Mouse (Mus musculus): ENCODE measurements around the gene Elp5.
A peak's percentile ranks its signal among the peaks of the same experiment; 100 is the strongest.
"Not testable (repeated sequence)": the region's sequence is repeated elsewhere in the genome, so short reads cannot be mapped to it uniquely, and the experiment has no call there.

Elp5 gene

DNA sequence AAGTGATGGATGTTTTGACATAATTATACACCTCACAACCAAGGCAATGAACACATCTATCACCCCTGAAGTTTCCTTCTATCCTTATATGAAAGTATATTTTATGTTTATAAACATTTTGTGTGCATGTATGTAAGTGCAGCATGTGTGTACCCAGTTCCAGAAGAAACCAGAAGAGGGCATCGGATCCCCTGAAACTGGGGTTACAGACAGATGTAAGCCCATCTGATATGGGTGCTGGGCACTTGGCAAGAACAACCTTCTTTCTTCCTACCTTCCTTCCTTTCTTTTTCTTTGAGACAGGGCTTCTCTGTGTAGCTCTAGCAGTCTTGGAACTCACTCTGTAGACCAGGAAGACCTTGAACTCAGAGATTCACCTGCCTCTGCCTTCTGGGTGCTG, 26.1 kb downstream of the Elp5 start:
- no peak for DNase-seq (ENCODE audit: low spot score)

DNA sequence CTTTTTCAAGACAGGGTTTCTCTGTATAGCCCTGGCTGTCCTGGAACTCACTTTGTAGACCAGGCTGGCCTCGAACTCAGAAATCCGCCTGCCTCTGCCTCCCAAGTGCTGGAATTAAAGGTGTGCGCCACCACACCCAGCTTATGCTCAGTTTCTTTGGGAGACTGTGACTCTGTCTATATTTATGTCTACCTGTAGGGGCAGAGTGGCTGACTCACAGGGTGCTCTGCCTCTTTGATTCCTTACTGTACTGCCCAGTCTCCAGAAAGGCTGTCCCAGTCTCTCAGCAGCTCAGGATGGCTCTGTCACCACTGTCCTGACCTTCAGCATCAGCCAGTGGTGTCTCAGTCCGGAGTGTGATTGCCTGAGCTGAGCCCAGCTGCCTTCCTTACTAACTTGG, 26.7 kb downstream of the Elp5 start:
- DNase-seq (ENCODE audit: low spot score), result not testable (repeated sequence)

DNA sequence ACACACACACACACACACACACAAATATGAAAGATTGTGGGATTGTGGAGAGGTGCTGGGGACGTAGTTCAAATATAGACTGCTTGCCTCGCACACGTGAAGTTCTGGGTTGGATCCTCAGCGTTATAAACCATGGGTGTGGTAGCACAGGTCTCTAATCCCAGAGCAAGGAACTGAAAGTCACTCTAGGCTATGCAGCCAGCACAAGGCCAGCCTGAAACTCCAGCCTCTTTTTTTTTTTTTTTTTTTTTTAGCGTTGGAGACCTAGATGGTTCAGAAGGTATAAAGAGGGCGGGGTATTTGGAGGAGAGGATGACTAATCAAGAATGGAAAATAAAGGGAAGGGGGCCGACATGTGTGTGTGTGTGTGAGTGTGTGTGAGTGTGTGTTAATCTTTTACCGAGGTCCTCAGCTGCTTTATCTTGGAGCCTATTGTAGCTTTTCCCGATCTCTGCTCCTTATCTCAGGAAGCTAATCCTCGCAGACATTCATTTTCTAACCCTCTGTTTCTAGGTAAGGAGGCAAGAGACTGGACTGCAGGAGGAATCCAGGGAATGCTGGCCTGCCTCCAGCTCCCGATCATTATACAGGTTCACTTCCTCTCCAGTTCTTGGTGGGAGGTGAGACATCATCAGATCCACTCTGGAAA, 28.9 kb downstream of the Elp5 start:
- DNase-seq (ENCODE audit: low spot score), result no peak

DNA sequence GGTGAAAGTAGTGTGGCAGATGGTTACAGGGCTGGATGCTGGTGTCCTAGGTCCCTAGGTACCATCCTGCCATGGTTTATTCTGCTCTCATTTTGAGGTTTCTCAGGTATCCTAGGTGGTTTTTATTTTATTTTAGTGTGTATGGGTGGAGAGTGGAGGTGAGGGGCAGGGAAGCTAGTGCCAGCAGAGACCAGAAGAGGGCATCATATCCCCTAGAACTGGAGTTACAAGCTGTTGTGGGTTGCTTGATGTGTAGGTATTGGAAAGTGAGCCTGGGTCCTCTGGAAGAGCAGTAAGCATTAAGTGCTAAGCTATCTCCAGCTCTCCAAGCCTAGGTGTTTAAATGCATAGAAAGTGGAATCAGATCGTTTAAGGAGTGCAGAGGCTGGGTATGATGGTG, 30.0 kb downstream of the Elp5 start:
- no peak for DNase-seq (ENCODE audit: low spot score)

DNA sequence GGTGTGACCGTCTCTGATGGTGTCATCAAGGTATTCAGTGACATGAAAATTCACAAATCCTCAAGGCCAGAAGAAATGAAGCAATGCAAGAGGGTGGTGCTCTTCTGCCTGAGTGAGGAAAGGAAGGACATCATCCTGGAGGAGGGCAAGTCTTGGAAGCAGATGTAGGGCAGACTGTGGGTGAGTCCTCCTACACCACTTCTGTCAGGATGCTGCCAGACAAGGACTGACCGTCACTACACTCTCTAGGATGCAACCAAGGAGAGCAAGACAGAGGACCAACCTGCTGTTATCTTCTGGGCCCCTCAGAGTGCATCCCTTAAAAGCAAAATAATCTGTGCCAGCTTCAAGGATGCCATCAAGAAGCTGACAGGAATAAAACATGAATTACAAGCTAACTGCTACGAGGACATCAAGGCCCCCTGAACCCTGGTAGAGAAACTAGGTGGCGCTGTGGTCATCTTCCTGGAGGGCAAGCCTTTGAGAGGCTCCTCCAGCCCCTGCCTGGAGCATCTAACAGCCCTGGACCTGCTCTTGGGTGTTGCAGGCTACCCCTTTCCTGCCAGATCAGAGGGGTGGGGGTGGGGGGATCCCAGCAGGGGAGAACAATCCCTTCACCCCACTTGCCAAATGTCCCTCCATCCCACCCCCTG, 31.4 kb downstream of the Elp5 start:
- DNase-seq (ENCODE audit: low spot score), result no peak

DNA sequence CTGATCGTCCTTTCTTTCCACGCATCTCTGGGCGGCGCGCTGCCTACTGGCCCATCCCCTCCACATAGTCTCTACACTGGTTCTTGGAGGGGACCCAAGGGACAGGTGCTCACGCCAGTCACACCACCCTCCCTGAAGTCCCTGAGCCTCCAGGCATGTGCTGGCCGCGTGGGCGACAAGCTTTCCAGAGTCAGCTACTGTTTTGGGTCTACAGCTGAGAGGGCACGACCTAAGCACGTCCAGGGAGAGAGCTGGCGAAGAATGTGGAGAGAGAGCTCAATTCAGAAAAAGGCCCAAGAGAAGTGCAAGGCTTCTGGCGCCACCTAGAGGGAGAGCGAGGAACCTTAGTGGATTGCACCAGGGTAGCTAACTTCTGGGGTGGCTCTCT, 33.6 kb downstream of the Elp5 start:
- DNase-seq (ENCODE audit: low spot score), result peak; percentile 91

DNA sequence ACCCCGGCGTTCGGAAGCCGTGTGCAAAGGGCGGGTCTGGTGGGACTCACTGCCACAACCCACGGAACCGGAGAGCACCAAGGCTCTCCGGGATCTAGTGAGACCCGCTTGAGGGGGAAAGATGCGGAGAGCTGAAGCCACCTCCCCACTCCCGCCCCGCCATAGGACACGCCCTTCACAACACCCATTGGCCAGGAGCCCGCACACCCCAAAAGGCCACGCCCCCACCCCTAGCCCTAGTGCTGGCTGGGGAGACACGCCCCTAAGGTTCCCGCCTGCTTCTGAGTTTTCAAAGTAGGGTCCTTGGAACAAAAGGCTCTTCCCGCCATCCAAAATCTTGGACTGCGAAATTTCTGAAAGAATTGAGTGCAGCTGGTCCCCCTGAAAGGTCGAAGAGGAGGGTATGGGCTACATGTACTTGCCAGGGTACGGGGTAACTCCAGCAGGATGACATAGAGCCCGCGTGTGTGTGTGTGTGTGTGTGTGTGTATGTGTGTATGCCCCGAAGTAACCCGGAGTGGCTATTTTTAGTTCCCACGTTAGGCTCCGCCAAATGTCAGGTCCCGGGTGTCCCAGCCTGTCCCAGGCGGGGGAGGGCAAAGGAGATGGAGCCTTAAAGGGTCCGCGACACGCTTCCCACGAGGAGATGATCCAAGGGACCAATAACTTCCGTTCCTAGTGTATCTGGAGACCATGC, 34.1 kb downstream of the Elp5 start, which contains the start of gene Slc2a4:
TSS of gene Slc2a4 (minus strand) at position 123 of the 697 bp plus-strand sequence.
- peak; percentile 96 for DNase-seq (ENCODE audit: low spot score)

DNA sequence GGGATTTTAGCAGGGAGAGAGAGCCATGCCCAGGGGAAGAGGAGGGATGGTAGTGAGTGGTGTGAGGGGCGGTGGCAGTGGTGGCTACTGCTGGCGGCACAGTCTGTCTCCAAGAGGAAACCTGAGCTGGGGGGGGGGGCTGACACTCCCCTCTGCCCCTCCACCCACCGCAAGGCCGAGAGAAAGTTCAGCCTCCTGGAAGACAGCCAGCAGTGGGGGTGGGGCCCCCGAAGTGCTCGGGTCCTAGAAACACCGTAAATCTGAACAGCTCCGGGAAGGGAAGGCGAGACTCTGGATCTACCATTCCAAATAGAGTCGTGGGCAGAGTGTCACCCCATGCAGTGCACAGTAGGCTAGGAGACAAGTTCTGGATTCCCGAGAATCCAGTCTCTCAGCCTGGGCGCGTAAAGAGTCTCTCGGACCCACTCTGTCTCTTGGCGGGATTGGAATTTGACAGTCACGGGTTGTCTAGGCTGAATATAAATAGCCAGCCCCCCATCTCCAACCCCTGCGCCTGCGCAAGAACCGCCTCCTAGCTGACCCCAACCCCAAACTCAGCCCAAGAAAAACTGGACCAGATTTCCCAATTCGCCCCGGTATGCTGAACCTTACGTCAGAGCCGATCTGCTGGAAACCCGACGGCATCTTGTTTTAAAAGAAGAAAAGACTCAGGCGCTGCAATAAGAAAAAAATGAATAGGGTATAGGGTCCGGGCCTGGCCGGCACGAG, 34.8 kb downstream of the Elp5 start:
- DNase-seq (ENCODE audit: low spot score), result peak; percentile 33

DNA sequence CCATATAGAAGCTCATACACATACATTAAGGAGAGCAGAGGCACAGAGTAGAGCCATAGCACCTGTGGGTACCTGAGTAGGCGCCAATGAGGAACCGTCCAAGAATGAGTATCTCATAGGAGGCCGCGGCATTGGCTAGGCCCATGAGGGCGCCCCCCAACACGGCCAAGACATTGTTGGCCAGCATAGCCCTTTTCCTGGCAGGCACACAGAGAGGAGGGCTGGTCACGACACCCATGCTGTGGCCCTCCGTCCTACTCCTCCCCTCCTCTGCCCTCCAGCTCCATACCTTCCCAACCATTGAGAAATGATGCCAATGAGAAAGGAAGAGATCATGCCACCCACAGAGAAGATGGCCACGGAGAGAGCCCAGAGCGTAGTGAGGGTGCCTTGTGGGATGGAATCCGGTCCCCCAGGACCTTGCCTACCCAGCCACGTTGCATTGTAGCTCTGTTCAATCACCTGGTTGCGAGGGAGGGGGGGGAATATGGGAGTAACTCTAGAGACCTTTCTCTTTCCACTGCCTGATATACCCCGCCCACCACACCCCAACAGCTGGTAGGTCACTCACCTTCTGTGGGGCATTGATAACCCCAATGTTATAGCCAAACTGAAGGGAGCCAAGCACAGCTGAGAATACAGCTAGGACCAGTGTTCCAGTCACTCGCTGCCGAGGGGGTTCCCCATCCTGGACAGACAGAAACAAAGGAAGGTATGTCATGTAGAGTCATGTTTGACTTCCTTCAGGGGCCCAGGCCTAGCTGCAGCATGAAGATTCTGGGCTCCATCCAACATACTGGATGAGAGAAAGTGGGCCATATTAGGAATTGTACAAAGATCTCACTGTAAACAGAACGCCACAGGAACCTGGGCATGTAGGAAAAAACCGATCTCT, 36.1 kb downstream of the Elp5 start:
- DNase-seq (ENCODE audit: low spot score), result peak; percentile 86

DNA sequence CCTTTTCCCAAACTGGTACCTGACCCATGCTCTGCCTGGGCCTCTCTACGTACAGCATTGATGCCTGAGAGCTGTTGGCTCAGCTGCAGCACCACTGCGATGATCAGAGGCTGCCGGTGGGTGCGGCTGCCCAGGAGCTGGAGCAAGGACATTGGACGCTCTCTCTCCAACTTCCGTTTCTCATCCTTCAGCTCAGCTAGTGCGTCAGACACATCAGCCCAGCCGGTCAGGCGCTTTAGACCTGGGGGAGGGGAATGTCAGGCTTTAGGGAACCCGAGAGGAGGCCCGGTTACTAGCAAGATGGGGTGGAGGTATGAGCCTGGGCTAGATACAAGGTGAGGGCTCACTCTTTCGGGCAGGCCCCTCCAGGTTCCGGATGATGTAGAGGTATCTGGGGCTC, 37.1 kb downstream of the Elp5 start:
- DNase-seq (ENCODE audit: low spot score), result no peak

DNA sequence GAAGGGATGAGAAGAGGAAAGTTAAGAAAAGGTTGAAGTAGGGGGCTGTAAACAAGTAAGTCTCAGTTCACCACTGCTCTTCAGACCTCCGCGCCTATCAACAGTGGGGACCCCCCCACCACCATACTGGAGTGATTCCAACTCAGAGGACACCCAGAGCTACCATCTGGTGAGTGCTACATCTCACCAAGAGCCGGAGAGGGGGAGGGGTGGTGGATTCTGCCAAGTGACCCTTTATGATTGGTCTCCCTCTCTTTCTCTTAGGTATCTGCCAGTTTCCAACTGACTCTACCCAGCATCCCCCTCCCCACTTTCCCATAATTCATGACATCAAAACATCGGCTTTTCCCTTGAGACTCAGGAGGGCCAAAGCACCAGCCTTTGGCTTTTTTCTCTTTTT, 41.4 kb downstream of the Elp5 start:
- no peak for DNase-seq (ENCODE audit: low spot score)

DNA sequence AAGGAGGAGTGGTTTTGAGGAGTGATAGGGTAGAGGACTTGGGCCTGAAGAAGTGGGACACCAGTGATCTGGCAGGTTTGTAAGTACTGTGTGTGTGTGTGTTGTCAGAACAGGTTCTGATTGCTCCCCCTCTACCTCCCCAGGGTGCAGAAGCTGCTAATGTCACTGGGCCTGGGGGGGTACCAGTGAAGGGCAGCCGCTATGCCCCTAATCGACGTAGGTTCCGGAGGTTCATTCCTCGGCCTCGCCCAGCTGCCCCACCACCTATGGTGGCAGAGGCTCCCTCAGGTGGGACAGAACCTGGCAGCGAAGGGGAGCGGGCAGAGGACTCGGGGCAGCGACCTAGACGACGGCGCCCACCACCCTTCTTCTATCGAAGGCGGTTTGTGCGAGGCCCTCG, 42.6 kb downstream of the Elp5 start:
- no peak for DNase-seq (ENCODE audit: low spot score)

DNA sequence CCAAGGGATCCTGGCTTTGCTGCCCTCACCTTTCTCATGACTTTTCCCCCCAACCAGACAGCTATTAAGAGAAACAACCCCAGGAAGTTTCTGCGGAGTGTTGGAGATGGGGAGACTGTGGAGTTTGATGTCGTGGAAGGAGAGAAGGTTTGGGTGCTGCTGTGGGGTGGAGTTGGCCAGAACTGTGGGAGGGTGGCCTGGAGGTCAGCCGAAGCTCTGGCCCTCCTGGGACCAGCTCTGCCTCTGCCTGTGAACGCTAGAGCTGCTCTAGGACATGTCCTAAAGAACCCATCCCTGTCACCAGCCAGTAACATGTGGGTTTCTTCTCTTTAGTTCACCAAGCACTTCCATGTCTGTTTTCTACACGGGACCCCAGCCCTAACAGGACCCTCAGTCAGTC, 43.1 kb downstream of the Elp5 start:
- DNase-seq (ENCODE audit: low spot score), result no peak

DNA sequence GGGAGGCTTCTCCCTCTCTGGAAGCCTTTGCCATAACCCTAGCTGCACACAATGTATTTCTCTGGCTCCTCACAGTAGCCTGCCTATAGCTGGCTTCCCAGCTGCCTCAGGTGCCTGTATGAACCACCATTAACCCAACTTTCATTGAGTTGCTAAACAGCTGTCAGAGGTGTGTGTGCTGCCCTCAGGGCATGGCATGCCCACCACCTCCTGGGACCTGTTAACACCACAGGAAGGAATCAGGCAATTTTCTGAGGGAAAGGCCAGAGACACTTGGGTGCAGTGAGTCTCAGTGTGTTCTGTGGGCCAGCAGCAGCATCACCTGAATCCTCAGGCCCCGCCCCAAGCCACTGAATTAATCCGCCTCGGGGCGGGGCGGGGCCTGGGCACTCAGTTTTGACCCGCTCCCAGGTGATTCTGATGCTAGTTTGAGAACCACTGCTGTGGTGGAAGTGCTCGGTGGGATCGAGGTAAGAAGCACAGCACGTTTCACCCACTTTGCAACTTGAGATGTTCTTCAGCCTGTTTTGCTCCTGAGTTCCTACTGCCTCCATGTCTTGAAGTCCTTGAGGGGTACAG, 43.8 kb downstream of the Elp5 start:
- no peak for DNase-seq (ENCODE audit: low spot score)

DNA sequence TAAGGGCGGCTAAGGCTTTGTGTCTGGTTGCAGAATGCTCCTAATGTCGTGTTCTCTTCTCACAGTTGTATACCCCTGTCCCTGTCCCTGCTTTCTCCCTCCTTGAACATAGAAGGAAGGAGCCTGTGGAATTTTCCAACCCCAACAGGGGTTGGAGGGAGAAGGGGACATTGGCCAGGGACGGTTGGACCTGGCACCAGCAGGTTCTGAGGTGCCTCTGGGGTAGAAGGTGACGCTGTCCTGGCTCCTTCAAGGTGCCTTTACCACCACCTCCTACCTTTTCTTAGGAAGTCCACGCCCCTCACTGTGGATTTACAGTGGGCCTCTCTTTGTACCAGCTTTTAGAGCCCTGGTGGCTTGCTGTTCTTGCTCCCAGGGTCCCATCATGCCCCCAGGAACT, 44.5 kb downstream of the Elp5 start:
- no peak for DNase-seq (ENCODE audit: low spot score)

DNA sequence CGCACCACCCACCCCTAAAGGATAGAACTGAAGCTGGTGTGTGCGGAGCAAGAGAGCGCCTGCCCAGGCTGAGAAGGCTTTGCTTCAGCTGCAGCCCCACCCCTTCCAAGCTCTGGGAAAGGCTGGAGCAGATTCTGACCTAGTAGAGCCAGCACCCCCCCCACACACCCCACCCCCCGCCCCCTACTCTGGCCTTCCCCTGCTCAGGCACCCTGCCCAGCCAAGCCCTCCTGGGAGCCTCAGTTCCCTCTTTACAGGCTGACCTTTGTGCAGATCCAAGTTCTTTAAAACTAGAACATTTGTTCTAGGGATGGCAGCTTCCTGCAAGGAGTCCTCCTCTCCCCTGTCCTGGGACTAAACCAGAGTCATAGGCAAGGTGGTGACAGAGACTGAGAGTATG, 44.9 kb downstream of the Elp5 start:
- DNase-seq (ENCODE audit: low spot score), result no peak

DNA sequence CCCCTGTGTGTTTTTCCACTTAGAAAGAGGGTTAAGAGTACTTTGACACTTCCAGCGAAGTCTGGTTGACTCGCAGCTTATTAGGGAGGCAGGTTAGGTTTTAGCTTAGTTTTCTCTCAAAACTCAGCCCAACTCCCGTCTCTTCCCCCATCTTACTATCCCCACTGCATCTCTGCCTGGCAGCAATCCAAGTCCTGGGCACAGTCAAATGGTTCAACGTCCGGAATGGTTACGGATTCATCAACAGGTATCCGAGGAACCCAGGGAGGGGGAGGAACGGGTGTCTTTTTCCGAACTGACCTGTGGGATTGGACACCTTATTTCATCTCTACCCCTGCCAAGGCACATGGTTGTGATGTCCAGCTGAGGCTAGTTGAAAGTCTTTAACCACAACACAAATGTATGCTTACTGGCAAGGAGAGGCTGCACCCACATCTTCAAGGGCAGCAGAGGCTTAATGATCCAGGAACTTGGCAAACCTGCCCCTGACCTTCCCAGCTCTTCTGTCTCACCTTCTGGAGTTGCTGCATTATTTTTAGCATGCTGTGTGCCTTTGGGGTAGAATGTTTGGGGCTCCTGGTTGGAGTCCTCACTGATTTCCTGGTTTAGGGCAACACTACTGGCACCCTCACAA, 45.5 kb downstream of the Elp5 start:
- no peak for DNase-seq (ENCODE audit: low spot score)

DNA sequence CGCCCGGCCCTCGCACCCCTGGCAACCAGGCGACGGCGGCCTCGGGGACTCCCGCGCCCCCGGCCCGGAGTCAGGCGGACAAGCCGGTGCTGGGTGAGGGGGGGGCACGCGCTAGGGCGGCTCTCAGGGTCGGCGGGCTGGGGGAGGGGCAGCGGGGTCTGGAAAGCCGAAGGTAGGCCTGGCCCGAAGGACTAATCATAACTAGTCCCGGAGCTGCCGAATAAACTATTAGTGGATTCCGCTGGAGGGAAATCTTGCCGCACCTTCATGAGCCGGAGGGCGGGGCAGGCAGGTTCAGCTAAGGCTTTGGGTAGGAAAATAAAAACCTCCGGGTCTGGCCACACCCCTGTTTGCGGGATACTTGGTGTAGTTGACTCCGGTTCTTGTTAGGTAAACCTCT, 46.2 kb downstream of the Elp5 start:
- no peak for DNase-seq (ENCODE audit: low spot score)

DNA sequence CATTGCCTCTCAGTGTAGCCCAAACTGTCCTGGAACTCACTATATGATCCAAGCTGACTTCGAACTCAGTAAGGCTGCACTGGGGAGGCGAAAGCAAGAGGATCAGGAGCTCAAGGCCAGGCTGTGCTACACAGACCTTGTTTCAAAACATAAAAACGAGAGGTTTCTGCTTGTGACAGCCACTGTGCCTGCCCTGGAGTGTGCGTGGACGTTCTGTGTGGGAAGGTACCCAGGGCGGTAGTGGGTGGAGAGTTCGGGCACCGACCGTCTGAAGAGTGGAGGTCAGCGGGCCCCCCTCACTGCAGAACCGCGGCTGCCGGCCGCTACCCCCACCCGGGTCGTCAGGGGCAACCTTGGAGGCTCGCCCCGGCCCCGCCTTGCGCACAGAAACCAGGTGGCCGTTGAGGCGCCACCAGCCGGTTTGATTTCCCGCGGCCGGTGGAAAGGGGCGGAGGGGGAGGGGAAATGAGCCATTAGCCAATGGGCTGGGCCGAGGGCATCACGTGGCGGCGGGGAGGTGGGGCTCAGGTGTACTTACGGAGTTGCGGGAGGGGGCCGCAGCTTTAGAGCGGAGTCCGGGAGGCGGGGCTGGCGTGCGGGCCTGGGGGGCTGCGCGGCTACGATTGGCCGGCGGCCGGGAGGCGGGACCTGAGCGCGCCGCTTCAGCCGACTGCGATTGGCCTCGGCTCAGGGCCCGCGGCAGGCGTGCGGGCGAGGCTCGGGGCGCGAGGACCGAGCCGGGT, 47.0 kb downstream of the Elp5 start, which contains the start of gene Ybx2:
TSS of gene Ybx2 (plus strand) at position 660 of the 743 bp plus-strand sequence.
- peak; percentile 43 for DNase-seq (ENCODE audit: low spot score)

DNA sequence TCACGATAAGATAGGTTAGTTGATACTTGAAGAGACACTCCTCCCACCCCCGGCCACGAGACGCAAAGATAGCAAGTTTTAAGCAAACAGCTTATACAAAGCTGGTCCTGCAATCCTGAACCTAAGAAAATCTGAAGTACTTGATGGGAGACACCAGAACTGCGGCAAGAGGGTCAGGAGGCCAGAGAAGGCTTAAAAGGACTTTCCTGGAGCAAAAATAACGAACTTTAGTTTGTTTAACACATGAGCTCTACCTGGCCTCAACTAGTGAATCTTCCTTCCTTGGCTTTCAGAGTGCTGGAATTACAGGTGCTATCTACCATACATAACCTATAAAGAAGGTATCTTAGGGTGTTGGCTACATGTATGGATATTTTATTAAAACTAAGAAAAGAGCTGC, 47.6 kb downstream of the Elp5 start:
- no peak for DNase-seq (ENCODE audit: low spot score)
